Mouse (Mus musculus) yolk sac, embryonic 10.5 days (tissue): ENCODE measurements around the gene Htr7.

Experiments used
- DNase-seq: peaks from one replicate; pipeline ENCODE4 v3.0.0-alpha.2; 2017; ENCODE audit warnings: low spot score

The Htr7 gene

DNA sequence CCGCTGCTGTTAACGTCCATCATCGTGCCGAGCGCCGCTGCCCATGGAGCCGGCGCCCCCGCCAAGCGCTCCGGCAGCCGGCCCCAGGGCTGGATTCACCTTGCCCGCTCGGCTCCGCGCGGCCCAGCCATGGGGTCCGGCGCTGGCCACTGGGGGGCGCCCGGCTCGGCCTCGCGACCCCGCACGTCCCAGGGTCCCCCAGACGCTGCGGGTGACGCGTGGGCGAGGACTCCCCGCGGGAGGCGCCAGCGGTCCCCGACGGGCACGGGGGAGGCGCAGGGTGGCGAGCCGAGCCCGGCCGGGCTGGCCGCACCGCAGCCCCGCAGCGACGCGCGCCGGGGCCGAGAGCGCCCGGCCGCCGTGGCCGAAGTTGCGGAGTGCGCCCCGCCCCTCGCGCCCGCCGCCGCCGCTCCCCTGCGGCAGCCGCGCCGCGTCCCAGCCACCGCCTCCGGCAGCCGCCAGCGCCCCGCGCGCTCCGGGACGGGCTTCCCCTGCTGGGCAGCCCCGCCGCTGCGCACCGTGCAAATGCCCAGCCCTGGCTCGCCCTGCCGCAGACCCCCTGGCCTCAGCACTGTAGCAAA lies at the start of gene Htr7:
Htr7 (minus strand) TSS at position 277 of the 581 bp plus-strand sequence.
- DNase-seq, result peak; percentile 21

DNA sequence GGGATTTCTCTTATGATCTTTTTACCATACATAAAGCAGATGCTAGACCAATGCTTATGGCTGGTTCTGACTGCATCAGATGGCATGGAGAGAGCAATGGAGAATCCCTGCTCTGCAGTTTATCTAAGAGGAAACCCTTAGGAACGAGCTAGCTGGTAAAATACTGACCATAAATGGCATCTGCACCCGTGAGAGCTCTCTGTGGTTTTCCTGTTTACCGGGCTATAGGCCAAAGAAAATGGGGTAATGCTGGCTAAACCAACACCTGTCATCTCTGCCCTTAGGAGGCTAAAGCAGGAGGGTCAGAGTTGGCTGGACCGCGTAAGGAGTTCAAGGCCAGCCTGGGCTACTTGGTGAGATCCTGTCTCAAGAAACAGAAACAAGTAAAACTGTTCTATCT lies 46.6 kb upstream of the Htr7 start:
- no peak for DNase-seq

DNA sequence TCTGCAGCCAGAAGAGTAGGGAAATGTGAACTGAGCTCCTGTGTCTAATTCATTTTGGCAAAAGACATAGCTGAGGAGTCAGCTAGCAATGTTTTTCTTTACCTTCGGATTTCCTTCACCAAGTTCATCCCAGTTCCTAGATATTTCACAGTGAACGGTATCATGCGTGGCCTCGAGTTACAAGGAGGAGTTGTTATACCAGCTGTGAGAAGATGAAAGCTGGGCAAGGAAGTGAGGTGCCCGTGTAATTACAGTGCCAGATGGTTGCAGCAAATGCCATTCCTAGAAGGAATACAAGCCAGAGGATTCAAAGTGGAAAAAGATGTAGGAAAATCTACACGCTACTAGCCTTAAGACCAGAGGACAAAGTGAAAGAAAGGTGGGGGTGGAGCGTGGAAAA lies 41.6 kb upstream of the Htr7 start:
- no peak for DNase-seq

DNA sequence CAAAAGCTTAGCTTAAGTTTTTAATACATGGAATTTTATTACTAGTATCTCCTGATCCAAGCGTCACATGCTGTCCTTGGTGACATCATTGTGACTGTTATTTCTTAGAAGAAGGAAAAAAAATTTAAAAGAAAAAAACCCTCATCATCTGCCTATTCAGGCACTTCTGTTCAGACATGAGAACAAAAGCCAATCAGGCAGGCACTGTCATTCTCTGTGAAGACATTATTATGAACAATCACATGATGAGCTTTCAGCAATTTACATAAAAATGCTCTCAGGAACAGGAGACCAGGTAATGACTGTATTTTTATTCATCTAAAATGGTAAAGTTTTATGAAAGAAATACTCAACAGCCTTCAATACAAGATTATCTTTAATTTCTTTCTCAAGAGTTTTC lies 41.0 kb upstream of the Htr7 start:
- DNase-seq, result no peak

DNA sequence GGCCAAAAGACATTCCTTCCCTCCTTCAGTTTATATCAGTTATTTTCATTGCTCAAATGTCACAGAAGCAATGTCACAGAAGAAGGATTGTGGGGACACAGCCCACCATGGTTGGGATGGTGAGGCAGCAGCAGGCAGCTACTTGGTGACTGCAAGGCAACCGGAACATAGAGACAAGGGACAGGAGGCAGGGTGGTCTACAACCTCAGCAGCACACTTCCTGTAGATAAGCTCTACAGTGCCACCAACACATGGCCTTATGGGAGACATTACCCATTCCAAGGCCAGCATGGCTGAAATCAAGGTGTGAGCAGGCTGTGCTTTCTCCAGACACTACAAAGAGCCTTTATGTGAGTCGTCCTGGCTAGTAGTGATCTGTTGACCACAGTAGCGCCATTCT lies 39.9 kb upstream of the Htr7 start:
- DNase-seq, result no peak

DNA sequence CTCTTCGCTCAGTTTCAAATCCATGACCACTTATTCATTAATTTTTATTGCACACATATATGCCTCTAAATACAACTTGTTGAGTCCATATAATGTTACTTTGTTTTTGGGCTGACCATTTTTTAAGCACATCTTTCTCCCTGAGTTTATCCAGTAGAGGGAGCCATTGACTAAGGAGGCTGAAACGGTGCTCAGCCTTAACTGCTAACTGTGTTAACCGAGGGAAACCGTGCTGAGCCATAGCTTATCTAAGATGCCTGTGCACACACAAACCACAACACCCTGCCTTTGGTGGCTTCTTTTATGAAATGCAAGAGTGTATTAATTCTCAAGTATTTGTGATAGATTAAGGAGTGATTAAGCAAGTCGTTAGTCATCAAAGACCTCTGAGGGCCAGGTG lies 33.5 kb upstream of the Htr7 start:
- no peak for DNase-seq

DNA sequence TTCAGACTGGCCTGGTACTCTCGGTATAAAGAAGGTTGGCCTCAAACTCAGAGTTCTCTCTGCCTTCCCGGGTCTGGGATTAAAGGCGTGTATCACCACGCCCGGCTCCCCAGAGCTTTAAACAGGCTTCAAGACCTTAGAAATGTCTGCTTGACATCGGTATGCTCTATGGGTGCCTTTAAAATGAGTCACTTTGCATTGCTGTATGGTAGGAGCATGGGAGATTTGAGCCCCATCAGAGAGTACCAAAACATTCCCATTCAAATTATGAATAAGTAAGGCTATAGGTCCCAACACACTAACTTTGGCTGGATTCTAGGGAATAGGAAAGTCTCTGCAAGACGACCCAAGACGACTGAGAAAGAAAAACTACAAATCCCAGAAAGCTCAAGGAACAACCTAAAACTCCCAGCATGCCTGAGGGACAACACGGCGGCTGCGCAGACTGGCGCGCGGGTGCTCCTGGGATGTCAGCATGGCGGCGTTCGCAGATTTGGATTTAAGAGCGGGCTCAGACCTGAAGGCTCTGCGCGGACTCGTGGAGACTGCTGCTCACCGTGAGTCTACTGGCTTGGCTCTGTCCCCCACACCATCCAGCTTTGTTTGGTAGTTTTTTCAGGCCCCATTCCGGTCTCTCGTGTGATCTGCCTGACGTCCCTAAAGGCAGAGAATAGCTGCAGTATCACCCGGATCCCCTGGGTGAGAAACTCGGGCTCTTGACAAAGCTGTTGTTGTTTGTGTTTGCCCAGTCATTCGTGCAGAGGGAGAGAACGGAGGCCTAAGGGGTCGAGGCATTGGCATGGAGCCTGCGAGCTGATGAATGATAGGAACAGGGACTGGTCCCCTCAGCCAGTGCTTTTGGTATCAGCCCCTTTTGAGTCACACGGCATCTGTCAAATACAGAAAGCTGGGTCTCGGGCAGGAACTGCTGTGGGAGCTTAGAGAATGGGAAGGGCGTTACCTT lies 26.2 kb upstream of the Htr7 start, which contains the start of gene Rpp30:
Rpp30 (plus strand) TSS at position 455 of the 964 bp plus-strand sequence.
- DNase-seq, result peak; percentile 84

DNA sequence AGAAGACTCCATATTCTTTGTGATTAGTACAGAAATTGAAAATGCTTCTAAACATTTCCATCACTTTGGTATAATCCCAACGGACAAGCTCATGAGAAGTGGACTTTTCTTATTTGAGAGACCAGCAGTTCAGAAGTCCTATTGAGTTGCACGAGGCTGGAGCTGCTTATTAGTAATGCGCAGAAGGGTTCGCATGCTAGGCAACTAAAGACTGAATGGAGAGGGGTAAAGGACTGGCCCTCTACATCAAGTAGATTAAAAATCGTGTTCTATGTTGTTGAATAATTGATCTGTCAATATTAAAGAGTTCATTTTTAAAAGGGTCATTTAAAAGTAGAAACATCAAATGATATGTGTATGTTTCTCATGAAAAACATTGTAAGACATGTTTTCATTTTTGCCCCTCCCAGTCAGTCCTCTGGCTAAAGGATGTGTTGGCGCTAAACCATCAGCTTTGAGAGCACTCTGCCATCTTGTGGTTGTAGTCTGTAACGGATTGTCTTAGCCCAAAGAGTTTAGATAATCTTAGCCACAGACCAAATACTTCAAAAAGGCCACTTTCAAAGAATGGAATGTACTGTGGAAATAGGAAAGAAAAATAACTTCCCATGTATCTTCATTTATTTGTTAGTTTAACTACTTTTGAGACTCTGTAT lies 25.4 kb upstream of the Htr7 start:
- peak; percentile 47 for DNase-seq

DNA sequence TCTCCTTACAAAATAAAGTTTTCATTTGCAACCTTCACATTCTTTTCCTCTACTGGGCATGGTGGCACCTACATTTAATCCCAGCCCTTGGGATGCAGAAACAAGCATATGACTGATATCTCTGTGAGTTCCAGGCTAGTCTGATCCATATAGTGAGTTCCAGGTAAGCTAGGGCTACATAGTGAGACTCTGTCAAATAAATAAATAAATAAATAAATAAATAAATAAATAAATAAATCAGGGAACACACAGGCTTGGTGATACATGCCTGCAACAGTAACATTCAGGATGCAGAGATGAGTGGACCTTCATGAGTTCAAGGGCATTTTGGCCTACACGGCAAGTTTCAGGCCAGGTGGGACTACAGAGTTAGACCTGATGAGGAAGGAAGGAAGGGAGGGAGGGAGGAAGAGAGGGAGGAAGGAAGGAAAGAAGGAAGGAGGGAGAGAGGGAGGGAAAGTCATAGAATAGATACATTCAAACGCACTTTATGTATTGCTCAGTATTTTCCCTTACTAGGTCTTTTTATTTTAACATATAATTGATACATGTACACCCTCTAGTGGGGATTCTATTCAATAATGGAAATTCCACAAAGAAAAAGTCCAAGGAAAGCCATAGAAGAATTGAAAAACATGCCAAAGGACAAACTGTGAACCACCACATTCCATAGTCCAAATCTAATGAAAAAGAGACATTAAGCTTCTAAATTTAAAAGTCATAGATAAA lies 5.7 kb upstream of the Htr7 start:
- DNase-seq, result no peak

DNA sequence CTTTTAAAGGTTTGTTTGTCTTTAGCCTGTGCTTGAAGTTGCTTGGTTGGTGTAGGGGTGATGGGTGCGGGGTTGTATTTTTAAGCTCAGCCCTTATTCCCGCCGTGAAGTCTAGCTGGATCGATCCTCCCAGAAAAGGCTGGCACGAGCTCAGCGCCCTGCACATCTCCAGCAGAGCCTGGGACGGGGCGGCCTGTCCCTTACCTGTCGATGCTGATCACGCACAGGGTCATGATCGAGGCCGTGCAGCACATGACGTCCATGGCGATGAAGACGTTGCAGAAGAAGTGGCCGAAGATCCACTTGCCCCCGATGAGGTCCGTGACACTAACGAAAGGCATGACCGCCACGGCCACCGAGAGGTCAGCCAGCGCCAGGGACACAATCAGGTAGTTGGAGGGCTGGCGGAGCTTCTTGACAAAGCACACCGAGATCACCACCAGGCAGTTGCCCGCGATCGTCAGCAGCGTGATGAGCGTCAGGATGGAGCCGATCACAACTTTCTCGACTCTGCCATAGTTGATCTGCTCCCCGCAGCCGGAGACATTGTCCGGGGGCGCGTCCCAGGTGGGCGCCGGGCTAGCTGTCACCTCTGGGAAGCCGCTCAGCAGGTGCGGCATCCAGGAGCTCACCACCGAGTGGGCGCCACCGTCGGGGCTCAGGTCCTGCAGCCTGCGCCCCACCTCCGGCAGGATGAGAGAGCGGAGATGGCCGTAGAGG lies 645 bp downstream of the Htr7 start:
- peak; percentile 2 for DNase-seq

DNA sequence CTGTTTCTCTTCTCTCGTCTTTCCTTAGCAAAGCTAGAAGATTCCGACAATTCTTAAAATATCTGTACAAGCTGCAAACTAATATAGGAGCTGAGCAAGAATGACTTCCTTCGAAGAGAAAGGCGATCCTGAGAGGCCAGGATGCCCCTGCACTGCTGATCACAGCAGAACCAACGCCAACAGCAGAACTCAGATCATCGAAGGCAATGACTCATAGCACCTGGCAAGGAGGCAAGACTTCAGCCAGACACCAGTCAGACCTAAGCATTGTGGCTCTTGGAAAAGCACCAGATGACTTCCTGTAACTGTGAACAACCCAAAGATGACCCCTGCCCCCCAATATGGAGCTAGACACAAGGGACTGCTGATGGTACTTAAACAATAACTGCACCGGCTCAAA lies 11.3 kb downstream of the Htr7 start:
- DNase-seq, result no peak

DNA sequence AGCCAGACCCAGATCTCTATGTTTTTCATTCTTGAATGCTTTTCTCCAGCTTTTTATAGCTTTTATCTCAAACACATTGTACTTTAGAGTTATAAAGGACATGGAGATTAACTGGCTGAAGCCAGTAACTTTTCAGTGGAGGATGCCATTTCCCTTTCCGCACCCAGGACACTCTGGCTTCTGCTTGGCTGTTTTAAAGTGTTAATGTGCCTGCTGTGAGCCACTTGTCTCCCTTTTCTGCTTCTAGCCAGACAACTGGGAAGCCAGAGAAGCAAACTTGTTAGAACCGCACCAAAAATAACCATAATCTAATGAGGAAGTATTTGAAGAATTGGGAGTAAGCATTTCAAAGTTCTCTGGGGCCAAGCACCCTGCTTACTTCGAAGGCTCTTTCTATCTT lies 42.5 kb downstream of the Htr7 start:
- DNase-seq, result no peak

DNA sequence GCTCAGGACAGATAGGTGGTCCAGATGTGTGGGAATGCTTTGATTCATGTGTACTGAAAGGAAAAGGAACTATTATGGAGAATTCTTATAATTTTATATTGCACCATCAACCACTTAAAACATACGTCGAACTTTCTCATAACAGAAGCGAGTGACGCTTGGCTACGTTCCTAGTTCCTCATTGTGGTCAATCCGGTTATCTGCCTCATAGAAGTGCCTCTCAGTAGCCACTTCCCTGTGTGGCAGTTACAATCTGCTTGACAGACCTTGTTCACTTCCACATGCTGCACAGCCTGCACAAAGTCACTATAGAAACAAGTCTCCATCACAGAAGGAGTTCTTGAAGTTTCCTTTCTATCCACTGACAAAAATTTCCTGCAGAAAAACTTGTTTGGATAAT lies 51.0 kb downstream of the Htr7 start:
- DNase-seq, result no peak

DNA sequence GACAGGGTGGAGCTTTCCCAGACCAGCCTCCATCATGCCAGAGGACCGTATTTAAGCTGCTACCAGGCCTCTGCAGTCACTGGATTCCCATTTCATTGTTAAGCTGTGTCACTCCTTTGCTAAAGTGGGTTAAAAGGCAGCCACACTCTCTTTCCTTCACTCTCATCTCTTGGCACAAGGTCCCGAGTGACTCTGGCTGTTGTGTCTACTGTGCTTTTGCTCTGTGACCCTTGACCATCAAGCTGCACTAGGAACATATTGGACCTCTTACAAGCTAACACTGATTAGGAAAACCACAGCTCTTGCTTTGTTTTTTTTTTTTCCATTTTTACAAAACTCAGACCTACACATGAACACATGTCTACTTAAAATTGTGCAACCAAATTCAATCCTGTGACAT lies 52.3 kb downstream of the Htr7 start:
- DNase-seq, result no peak

DNA sequence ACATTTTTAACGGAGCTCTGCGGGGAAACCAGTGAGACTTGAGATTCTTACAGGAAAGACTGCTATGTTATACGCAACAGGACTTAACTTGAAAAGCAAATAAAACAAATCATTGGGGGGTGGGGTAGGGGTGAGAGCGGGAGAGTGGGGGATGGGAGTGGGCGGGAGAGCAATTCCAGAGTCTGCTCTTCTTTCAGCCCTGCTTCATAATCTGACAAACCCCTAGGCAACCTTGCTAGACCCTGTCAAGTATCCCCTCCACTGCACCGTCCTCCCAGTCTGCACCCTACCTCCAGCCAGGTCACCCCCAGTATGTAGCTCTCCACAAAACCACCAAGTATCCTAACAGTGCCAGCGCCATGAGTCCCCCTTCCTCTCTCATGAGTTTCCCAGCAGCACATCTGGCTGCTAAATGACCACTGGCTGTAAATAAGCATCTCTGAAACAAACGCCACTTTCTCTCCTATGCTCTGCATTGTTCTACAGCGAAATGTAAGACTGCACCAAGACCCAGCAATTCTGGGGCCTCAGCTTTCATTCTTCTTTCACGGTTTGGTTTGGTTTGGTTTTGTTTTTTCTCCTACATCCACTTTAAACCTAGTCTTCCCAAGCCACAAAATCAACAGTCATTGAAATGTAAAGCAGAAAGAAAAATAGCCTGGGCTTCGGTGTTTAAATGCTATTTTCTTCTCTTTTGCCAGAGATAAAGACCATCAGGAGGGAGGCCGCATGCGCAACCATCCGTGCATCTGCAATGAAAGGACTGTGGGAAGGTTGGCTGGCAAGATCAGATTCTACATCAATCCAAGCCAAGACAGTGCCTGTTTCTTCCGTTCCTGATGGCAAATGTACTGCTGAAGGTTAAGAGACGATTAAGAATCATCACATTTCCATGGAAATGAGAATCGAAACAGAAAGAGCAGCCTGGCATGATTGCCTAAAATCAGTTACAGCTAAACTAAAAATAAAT lies 54.5 kb downstream of the Htr7 start:
- DNase-seq, result no peak

DNA sequence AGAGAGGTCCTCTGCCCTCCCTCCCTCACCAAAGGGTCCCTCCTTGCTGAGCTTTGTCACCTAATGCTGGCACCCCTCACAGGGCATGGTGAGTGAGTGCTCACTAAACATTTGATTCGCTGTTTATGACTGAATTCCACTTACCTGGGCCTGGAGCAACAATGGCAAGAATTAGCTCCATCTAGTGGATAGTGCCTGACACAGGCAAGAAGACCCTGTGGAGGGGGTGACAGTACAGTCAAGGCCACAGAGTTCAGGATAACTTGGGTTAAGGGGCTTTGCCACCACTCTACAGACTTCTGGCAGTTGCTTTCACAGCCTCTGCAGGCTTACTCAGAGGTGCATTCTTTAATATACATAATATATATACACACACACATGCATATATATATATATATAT lies 55.8 kb downstream of the Htr7 start:
- no peak for DNase-seq

DNA sequence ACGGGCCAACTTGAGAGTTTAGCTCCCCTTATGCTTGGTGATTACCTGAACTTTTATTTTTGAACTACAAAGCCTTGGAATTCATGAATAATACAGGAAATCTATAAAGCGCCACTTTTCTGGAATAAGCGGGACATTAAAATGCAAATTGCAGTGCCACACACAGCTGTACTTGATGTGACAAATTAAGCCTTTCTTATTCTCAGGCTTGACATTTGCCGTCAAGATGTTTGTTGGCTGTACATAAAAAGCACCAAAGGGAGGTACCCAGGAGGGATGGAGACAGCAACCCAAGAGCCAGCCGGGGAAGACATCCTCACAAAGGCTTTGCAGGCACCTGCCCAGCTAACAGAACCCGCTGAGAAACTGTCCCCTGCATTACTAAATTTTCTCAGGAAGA lies 56.4 kb downstream of the Htr7 start:
- DNase-seq, result no peak

DNA sequence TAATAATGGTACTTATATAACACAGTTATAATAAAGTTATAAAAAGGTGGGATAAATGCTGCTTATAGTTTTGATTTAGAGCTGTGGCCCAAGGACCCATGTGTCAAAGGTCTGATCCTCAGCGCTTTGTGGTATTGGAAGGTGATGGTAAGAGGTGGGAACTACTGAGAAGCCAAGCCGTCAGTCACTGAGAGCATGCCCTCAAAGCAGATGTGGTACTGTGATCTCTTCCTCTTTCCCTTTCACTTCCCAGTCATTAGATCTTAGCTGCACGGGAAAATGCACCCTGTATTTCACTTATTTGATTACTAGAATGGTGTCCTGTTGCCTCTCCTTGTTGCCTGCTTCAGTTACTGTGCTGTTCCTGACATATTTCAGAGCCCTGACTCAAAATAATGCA lies 59.9 kb downstream of the Htr7 start:
- DNase-seq, result no peak

DNA sequence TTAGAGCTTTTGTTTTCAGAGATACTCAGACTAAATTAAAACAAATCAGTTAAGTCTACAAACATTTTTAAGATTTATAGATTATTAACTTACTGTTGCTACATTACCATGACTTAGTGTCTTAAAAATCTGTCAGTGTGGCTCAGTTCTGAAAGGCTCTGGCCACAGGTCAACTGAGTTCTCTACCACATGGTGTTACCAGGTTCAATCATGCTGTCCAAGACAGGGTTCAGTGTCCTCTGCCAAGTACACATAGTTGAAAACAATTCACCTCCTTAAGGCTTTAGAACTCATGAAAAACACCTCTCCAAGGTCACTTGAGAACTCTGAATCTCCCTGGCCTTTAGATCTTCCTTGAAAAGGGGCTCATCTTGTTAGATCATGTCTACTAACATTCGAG lies 69.8 kb downstream of the Htr7 start:
- DNase-seq, result no peak

DNA sequence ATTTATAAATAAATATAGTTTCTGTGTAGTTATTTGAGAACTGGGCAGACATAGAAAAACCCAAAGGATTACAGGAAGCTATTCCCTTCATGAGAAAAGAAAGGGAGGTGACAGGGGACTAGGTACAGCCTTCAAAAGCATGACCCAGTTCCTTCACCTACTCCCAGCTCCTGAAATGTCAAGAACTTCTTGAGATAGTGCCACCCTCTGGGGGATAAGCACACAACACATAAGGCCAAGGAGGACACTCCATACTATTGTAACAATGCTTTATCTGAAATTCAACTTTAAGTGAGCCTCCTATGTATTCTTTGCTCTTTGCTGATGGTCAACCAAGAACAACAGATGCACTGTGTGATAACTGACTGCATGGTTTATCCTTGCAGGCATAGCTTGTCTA lies 82.6 kb downstream of the Htr7 start:
- DNase-seq, result no peak

DNA sequence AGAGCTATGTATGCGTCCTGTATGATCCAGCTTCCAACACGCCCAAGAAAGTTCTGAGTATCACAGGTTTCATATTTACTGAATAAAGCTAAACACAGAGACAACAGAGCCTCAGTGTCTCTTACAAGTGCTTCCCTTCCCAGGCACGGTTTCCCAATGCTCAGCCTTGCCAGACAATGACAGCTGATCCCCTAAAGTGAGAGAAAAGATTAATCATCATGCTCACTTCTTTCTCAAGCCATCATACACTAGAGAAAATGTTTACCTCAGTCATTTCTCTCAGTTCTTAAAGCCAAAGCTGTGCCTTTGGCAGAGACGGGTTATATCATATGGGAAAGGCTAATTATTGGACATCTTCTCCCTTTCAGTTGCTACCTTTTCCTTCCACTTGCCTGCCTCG lies 99.7 kb downstream of the Htr7 start:
- DNase-seq, result no peak
